14 mouse cellular contexts compared by ENCODE assay signal in genomic region chr19:29203337-29203736, GRCm38 (mm10). TPM values are rescaled to one million over a fixed set of nuclear protein-coding genes. Genes with fewer than 3 reads are reported as not detected.
DNase-seq lines count a peak whose midpoint lies in the region; TF ChIP-seq lines count a peak whose summit lies in the region.
"Had no signal": no experiment of that assay in that cellular context is flagged by ENCODE, and none has a peak within 500 bp of the region (broad histone marks: within the 10 kb centered on the region; RNA-seq: fewer than 3 reads in every experiment).

No protein-coding gene starts in this region.

- H3K27ac ChIP-seq in heart, embryonic 10.5 days = peak overlapping the region; percentile 25
- H3K27ac ChIP-seq in liver, adult 2 months (replicated peaks; ENCODE audit: insufficient read depth, low read depth, low read length) = no peak overlapping the region
- H3K27ac ChIP-seq: forebrain, embryonic 15.5 days had no signal

- WGBS in heart, embryonic 10.5 days = 8% methylated on average over 2 of the region's 2 CpGs
- 56% methylated on average over 2 of the region's 2 CpGs for WGBS in liver, adult 2 months

- H3K79me2 ChIP-seq in liver, adult 2 months (ENCODE audit: control insufficient read depth, insufficient read depth, low read length) = no peaks in the 10 kb centered on the region

- peaks cover 15% of the 10 kb centered on the region for H3K4me1 ChIP-seq in heart, embryonic 10.5 days
- no peaks in the 10 kb centered on the region; the same call in 1 of the 2 replicates for H3K4me1 ChIP-seq in liver, adult 2 months (ENCODE audit: control insufficient read depth, insufficient read depth, low read length)
- H3K4me1 ChIP-seq: forebrain, embryonic 15.5 days had no signal

- H3K9me3 ChIP-seq in heart, embryonic 10.5 days = peaks cover 2% of the 10 kb centered on the region; the same call in 1 of the 2 replicates
- H3K9me3 ChIP-seq: forebrain, embryonic 15.5 days had no signal

- TF ChIP-seq POLR2A in liver, adult 2 months (IDR thresholded peaks at IDR 0.05; ENCODE audit: extremely low read depth, insufficient read depth, low read length) = no peak

- intact Hi-C loops in heart, postnatal 36 days (cut with DNase I) = no loop called here

- H3K27me3 ChIP-seq in heart, embryonic 10.5 days (ENCODE audit: insufficient read depth, poor library complexity, severe bottlenecking) = no peaks in the 10 kb centered on the region
- H3K27me3 ChIP-seq in liver, adult 2 months (ENCODE audit: control insufficient read depth, insufficient read depth, low read length) = no peaks in the 10 kb centered on the region
- H3K27me3 ChIP-seq: forebrain, embryonic 15.5 days had no signal

- no peak overlapping the region for H3K9ac ChIP-seq in liver, adult 2 months (ENCODE audit: low read depth, low read length)
- H3K9ac ChIP-seq: forebrain, embryonic 15.5 days had no signal

- no peak overlapping the region for H3K4me3 ChIP-seq in heart, embryonic 10.5 days
- H3K4me3 ChIP-seq in liver, adult 2 months (ENCODE audit: insufficient read depth, low read depth, low read length) = no peak overlapping the region
- H3K4me3 ChIP-seq: forebrain, embryonic 15.5 days; myocyte had no signal

- peak; percentile 31; the same call in 1 of the 2 replicates for TF ChIP-seq CTCF in liver, adult 2 months (IDR thresholded peaks at IDR 0.05; ENCODE audit: low read depth, low read length)

- no peaks in the 10 kb centered on the region for H3K36me3 ChIP-seq in heart, embryonic 10.5 days
- no peaks in the 10 kb centered on the region for H3K36me3 ChIP-seq in liver, adult 2 months (ENCODE audit: control insufficient read depth, insufficient read depth, low read length)
- H3K36me3 ChIP-seq: forebrain, embryonic 15.5 days had no signal

- DNase-seq in heart, embryonic 10.5 days (ENCODE audit: low spot score) = peak; percentile 82
- DNase-seq in heart, postnatal 36 days = no peak
- peak; percentile 12 to 31 for DNase-seq in spleen, postnatal 36 days (ENCODE audit: low spot score in 2 of 2)
- DNase-seq in spleen, adult 18-20 months = no peak
- no peak for DNase-seq in liver, adult 2 months (ENCODE audit: extremely low read depth, low read depth, low spot score)
- DNase-seq in thymus, postnatal 0 days (ENCODE audit: low spot score) = no peak
- DNase-seq in right cerebral cortex, postnatal 14 days = no peak
- DNase-seq in cerebellum, postnatal 10 days = no peak
- DNase-seq: cerebellum, postnatal 25 days; heart, postnatal 14 days; lung, postnatal 14 days; right cerebral cortex, adult 18-20 months had no signal

RNA-seq across cellular contexts. Expression of gene Jak2, which starts 48.3 kb away (rescaled TPM):
- 7.8 and 8.1 TPM in 2 replicates for polyA plus RNA-seq in heart, embryonic 10.5 days (2016; fragmentation: Nextera tagmentation; extraction: Ambion mirVana)
- 10 to 100 TPM; 18.7 to 22.2 TPM for total RNA-seq in heart, postnatal 36 days (2021)
- total RNA-seq in liver, adult 2 months (2014; rRNA removed) = 11.9 and 13.0 TPM in 2 replicates
- 1.6 and 2.1 TPM in 2 replicates for polyA plus RNA-seq in liver, adult 2 months (2012; rRNA removed)
- polyA plus RNA-seq in thymus, postnatal 0 days (2015; fragmentation: Nextera tagmentation; extraction: Ambion mirVana) = 15.8 and 16.7 TPM in 2 replicates

Comparison
In these comparisons a context has a peak if more than half of its experiments do, and no peak if none do; other contexts are left out.
1. DNase-seq: peak in heart, embryonic 10.5 days (single experiment) and spleen, postnatal 36 days (2 of 2); none in heart, postnatal 36 days (0 of 2), spleen, adult 18-20 months (0 of 2), liver, adult 2 months (single experiment), thymus, postnatal 0 days (single experiment), right cerebral cortex, postnatal 14 days (single experiment) and cerebellum, postnatal 10 days (0 of 2).